Mouse (Mus musculus) forebrain, embryonic 11.5 days (tissue): ENCODE results near the gene Prpf40b. TPM values are rescaled to one million over a fixed set of nuclear protein-coding genes. Genes with fewer than 3 reads are reported as not detected.

Experiments
- ATAC-seq: fragments of 200-750 bp; cut with Nextera tagmentation; replicated peaks from 2 replicates; pipeline ENCODE4 v1.8.0; 2017; ENCODE audit warnings: moderate TSS enrichment; ENCODE audit not compliant: low FRiP score
- DNase-seq: peaks from one replicate; pipeline ENCODE4 v3.0.0-alpha.2; 2017; ENCODE audit warnings: low spot score
- H3K27ac ChIP-seq: fragments of 300-500 bp; sonication (generic); 2 replicates; pipeline ENCODE4 v1.5.1; 2014; ENCODE audit warnings: low read depth, low read length
- H3K27me3 ChIP-seq: fragments of 300-500 bp; sonication (generic); 2 replicates; pipeline ENCODE4 v1.6.1; 2014; ENCODE audit warnings: mild to moderate bottlenecking, low read length, mixed read lengths; ENCODE audit not compliant: control insufficient read depth, insufficient read depth
- H3K36me3 ChIP-seq: fragments of 300-500 bp; sonication (generic); 2 replicates; pipeline ENCODE4 v1.6.1; 2014; ENCODE audit warnings: mild to moderate bottlenecking, low read length, moderate library complexity, mixed read lengths; ENCODE audit not compliant: control insufficient read depth, insufficient read depth
- H3K4me1 ChIP-seq: fragments of 300-500 bp; sonication (generic); replicated peaks from 2 replicates; pipeline ENCODE4 v1.6.1; 2014; ENCODE audit warnings: low read length, mixed read lengths; ENCODE audit not compliant: control insufficient read depth, insufficient read depth
- H3K4me2 ChIP-seq: fragments of 300-500 bp; sonication (generic); 2 replicates; pipeline ENCODE4 v1.6.1; 2014; ENCODE audit warnings: low read depth, mild to moderate bottlenecking, low read length, moderate library complexity, mixed read lengths; ENCODE audit not compliant: severe bottlenecking
- H3K4me3 ChIP-seq: fragments of 300-500 bp; sonication (generic); 2 replicates; pipeline ENCODE4 v1.5.1; 2014; ENCODE audit warnings: low read depth, low read length
- H3K9ac ChIP-seq: fragments of 300-500 bp; sonication (generic); 2 replicates; pipeline ENCODE4 v1.6.1; 2014; ENCODE audit warnings: low read length
- H3K9me3 ChIP-seq: fragments of 300-500 bp; sonication (generic); 2 replicates; pipeline ENCODE4 v1.6.1; 2016; ENCODE audit warnings: low read length, mixed read lengths; ENCODE audit not compliant: control insufficient read depth
- WGBS: fragments of 180-500 bp; shearing (Covaris S2); extraction: QIAGEN DNeasy Blood & Tissue Kit; methylation state at CpG from one replicate; pipeline ENCODE4 v1.1.7; 2014; 5-methylcytosine and 5-hydroxymethylcytosine counted together
- polyA plus RNA-seq: library from polyadenylated mRNA; unstranded; fragments of >200 nt; fragmentation: Nextera tagmentation; extraction: Ambion mirVana; gene quantifications from 2 replicates; pipeline ENCODE4 v1.2.1, GENCODE M21; 2014

Gene Prpf40b
- polyA plus RNA-seq, 1 experiment from 2014 or later: 69.0 TPM

- H3K4me3 ChIP-seq: no peak overlapping the region
- no peak overlapping the region for H3K9ac ChIP-seq
- ATAC-seq (no peak), DNase-seq (no peak)
- no peaks in the 10 kb centered on the region for H3K36me3 ChIP-seq
- 93% methylated on average over 6 of the region's 6 CpGs for WGBS
- H3K9me3 ChIP-seq: no peaks in the 10 kb centered on the region
- no peak overlapping the region for H3K27ac ChIP-seq
- H3K27me3 ChIP-seq: no peaks in the 10 kb centered on the region
- H3K4me1 ChIP-seq: no peaks in the 10 kb centered on the region
- no peak overlapping the region for H3K4me2 ChIP-seq
Measured at GRCm38 (mm10) chr15:99253772-99254171, 41.1 kb upstream of the Prpf40b start.

- Histone ChIP-seq H3K4me2 (no peak overlapping the region), H3K4me3 (no peak overlapping the region), H3K9ac (no peak overlapping the region), H3K27me3 (no peaks in the 10 kb centered on the region), H3K4me1 (no peaks in the 10 kb centered on the region), H3K9me3 (no peaks in the 10 kb centered on the region), H3K27ac (no peak overlapping the region), H3K36me3 (no peaks in the 10 kb centered on the region)
- DNase-seq (no peak), ATAC-seq (no peak)
- 94% methylated on average over 2 of the region's 2 CpGs for WGBS
Measured at GRCm38 (mm10) chr15:99254477-99255005, 40.3 kb upstream of the Prpf40b start.

- WGBS: 85% methylated on average over 6 of the region's 6 CpGs
Measured at GRCm38 (mm10) chr15:99255241-99255749, 39.6 kb upstream of the Prpf40b start.

GRCm38 (mm10) chr15:99259167-99259729, 35.6 kb upstream of the Prpf40b start:
- 72% methylated on average over 8 of the region's 8 CpGs for WGBS
- Histone ChIP-seq H3K4me2 (peak overlapping the region; percentile 32), H3K36me3 (no peaks in the 10 kb centered on the region), H3K4me3 (no peak overlapping the region), H3K9ac (no peak overlapping the region), H3K4me1 (no peaks in the 10 kb centered on the region), H3K27me3 (no peaks in the 10 kb centered on the region), H3K27ac (no peak overlapping the region), H3K9me3 (no peaks in the 10 kb centered on the region)
- ATAC-seq (peak; percentile 51; the same call in 1 of the 2 replicates), DNase-seq (no peak)

More at GRCm38 (mm10) chr15:99255241-99255749, 39.6 kb upstream of the Prpf40b start:
- H3K4me3 ChIP-seq: no peak overlapping the region
- ATAC-seq: no peak
- H3K4me1 ChIP-seq: no peaks in the 10 kb centered on the region
- H3K27ac ChIP-seq: no peak overlapping the region
- H3K36me3 ChIP-seq: no peaks in the 10 kb centered on the region
- no peaks in the 10 kb centered on the region for H3K9me3 ChIP-seq
- no peak overlapping the region for H3K4me2 ChIP-seq
- no peaks in the 10 kb centered on the region for H3K27me3 ChIP-seq
- no peak for DNase-seq
- no peak overlapping the region for H3K9ac ChIP-seq

GRCm38 (mm10) chr15:99259730-99260252, 35.1 kb upstream of the Prpf40b start:
- peak overlapping the region; percentile 14; the same call in 1 of the 2 replicates for H3K9ac ChIP-seq
- H3K4me1 ChIP-seq: no peaks in the 10 kb centered on the region
- H3K27ac ChIP-seq: no peak overlapping the region
- WGBS: 3% methylated on average over 9 of the region's 10 CpGs
- H3K36me3 ChIP-seq: no peaks in the 10 kb centered on the region
- DNase-seq (peak; percentile 89), ATAC-seq (peak; percentile 78)
- no peaks in the 10 kb centered on the region for H3K9me3 ChIP-seq
- peak overlapping the region; percentile 1; the same call in 1 of the 2 replicates for H3K4me3 ChIP-seq
- H3K27me3 ChIP-seq: no peaks in the 10 kb centered on the region
- H3K4me2 ChIP-seq: peak overlapping the region; percentile 42

GRCm38 (mm10) chr15:99262702-99263101, 32.2 kb upstream of the Prpf40b start:
- H3K27ac ChIP-seq: no peak overlapping the region
- ATAC-seq (no peak), DNase-seq (no peak)
- 66% methylated on average over 10 of the region's 10 CpGs for WGBS
- H3K4me2 ChIP-seq: no peak overlapping the region
- no peak overlapping the region for H3K4me3 ChIP-seq
- no peaks in the 10 kb centered on the region for H3K27me3 ChIP-seq
- no peak overlapping the region for H3K9ac ChIP-seq
- no peaks in the 10 kb centered on the region for H3K9me3 ChIP-seq
- H3K36me3 ChIP-seq: no peaks in the 10 kb centered on the region
- H3K4me1 ChIP-seq: no peaks in the 10 kb centered on the region

- Histone ChIP-seq H3K36me3 (no peaks in the 10 kb centered on the region), H3K4me3 (no peak overlapping the region), H3K9me3 (no peaks in the 10 kb centered on the region), H3K27me3 (no peaks in the 10 kb centered on the region), H3K27ac (no peak overlapping the region), H3K4me2 (no peak overlapping the region), H3K4me1 (no peaks in the 10 kb centered on the region), H3K9ac (no peak overlapping the region)
- no peak for DNase-seq
- WGBS: 66% methylated on average over 2 of the region's 2 CpGs
- no peak for ATAC-seq
Measured at GRCm38 (mm10) chr15:99264363-99264762, 30.5 kb upstream of the Prpf40b start.

GRCm38 (mm10) chr15:99265679-99266078, 29.2 kb upstream of the Prpf40b start:
- ATAC-seq: peak; percentile 39; the same call in 1 of the 2 replicates
- H3K4me3 ChIP-seq: no peak overlapping the region
- 17% methylated on average over 4 of the region's 4 CpGs for WGBS

More at GRCm38 (mm10) chr15:99265679-99266078, 29.2 kb upstream of the Prpf40b start:
- Histone ChIP-seq H3K27me3 (no peaks in the 10 kb centered on the region), H3K27ac (no peak overlapping the region), H3K36me3 (no peaks in the 10 kb centered on the region), H3K4me2 (no peak overlapping the region), H3K9me3 (no peaks in the 10 kb centered on the region), H3K9ac (no peak overlapping the region), H3K4me1 (no peaks in the 10 kb centered on the region)
- DNase-seq: peak; percentile 73
